Mouse (Mus musculus) T-helper 1 cell (primary cell): ENCODE data around the gene Bco2.

Experiments
- in situ Hi-C: fragments of 300-600 bp; cut with MboI, MseI; formaldehyde crosslinking; loops from one replicate; pipeline ENCODE4 v1.15.1; 2025; ENCODE audit warnings: high pct_unique_total_duplicates

Gene Bco2

DNA sequence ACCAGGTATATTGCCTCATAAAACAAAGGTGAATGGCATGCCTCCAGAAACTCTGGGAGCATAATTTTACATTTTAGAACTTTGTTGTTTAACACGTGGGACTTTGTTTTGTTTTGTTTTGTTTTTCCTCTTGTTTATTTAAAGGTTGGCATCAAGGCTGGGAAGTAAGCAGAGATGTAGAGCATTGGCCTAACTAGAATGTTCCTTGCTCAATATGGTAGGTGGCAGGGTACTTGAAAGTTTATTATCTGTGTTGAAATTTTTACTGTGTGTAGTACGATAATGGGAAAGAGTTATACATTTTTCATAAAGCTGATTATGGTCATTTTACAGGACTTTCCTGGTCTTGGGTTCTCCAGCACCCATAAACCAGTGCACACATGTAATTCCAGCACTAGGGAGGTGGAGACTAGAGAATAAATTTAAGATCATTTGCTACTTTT, 7.0 kb upstream of the Bco2 start:
- in situ Hi-C loops, result no loop called here

DNA sequence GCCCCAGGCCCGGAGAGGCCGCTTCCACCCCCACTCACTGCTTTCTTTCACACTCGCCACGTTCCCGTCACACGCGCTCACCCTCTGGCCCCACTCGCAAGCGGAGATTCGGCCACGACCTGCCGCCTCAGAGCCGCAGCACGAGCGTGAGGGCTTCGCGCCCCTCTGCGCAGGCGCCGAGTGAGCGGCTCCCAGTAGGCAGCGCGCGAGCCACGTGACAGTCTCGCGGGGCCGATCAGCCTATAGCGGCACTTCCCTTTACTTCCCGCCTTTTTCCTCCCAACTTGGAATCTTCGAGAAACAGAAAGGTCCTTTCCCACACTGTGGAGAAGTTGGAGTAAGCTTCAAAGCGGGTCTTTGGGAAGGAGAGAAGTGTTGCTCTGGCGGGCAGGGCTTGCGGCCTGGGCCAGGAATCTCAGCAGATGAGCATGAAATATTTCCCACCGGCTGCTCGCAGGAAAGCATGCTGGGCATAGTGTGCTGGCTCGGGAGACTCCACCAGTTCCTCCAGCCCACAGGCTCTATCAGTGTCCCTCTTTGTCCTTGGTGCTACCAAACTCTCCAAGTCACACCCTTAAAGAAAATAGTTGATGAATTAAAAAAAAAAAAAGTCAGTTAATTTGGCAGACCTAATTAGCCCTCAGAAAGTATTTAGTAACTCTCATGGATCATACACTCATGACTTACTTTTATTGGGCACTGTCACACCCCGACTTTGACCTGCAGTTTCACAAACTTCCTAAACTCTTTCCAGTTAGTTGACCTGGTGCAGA, 6.3 kb upstream of the Bco2 start, which contains the start of gene Tex12:
Tex12 (minus strand) TSS at position 181 of the 773 bp plus-strand sequence.
- in situ Hi-C loops, result no loop called here

DNA sequence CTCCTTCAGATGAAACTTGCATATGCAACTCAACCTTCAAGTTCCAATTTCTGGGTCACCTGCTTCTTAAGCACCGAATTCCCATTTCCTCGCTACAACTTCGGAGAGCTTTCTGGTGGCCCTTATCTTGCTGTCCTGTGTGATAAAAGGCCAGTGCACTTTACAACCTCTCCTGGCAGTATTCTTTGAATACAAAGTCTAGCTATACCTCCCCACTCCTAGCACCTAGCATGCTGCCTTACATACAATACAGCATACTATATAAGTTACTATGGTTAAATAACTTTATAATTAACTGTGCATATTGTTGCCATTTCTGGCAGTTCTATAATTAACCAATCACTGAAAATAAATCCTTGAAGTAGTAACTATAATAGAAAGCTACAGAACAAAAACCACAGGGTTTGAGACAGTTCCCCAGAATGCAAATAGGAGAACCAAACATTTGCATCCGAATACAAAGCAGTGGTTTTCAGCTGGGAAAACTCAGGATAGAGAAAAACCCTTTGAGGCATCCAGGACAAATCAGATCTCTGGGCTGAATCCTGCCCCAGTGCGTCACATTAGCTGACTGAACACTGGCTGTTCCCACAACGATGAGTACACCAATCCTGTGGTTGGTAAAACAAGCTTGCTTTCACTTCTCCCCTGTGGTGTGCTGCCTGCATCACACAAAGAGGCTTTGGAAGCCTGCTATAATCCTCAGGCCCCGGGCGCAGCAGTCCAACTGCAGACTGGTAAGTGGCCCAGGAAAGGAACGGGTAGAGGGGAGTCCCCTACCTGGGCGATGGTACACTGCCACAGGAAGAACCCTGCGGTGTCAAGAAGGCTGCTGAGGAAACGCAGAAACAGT, 514 bp downstream of the Bco2 start, which contains the start of gene Il18:
Il18 (plus strand) TSS at position 587 of the 853 bp plus-strand sequence.
- in situ Hi-C loops, result no loop called here

DNA sequence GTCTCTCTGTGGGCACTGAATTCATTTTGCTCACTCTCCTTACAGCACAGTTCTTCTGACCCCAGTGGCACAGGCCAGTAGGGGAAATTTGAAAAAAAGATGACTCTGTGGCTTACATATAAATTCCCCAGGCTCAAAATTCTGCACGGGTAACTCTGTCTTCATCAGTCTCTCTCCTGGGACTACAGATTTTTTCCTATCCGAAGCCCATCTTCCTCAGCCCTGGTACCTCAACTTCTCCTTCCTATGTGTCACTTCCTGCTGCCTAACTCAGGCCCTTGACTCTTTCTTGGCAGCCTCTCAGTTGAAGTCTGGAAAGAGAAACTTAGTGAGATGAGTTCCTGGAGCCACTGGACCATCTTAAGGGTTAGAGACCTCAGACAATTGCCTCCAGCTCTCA, 1.4 kb downstream of the Bco2 start:
- in situ Hi-C loops, result no loop called here

DNA sequence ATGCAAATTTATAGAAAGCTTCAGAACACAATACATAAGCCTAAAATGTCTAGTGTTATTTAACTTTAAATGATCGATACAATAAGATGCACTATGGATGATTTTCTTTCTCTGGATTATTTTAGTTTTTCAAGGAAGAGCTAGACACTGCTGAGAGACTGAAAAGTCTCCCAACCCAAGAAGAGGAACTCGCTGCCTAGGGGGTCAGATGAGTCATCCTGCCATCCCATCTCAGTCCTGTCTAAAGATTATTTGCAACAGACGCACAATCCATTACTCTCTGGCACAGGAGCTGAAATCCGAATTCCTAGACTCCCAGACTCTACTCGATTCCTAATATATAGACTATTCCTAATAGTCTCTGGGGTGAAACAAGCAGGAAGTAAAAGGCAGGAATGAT, 2.8 kb downstream of the Bco2 start:
- in situ Hi-C loops, result no loop called here

DNA sequence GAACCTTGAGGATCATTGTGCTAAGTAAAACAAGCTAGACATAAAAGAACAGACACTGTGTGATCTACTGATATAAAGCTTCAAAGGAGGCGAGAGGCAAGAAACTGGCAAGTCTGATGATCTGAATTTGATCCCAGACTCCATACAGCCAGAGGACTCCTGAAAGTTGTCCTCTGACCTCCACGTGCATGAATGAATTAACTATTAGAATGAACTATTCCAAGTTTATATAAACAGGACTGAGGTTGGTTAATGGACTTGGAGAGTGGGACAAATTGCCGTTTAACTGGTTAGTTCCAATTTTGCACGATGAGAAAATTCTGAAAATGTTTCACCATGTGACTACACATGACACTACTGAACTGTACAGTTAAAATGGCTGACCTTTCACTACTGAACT, 6.0 kb downstream of the Bco2 start:
- in situ Hi-C loops, result no loop called here

DNA sequence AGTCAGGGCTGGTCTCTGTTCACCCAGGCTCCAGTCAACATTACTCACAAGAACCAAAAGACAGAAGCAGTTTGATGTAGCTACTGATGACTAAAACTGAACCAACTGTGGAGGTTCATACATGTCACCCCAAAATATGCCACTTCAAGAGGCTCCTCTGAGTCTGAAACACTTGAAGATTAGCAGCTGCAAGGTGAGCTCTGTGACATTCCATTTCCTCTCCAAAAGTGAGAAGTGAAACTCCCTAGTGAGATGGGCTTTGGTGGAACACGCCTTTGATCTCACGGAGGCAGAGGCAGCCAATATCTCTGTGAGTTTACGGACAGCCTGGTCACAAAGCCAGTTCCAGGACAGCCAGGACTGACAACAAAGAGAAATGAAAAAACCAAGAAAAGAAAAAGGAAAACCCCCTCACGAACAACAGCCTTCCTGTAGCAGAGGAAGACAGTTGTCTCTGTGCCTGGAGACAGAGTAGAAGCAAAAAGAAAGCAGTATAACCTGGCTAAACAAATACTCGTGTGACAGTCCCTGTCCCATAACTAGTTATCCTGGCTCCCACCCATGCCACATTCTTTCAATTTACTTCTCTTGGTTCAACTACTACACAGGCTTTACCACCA, 7.0 kb downstream of the Bco2 start:
- in situ Hi-C loops, result no loop called here

DNA sequence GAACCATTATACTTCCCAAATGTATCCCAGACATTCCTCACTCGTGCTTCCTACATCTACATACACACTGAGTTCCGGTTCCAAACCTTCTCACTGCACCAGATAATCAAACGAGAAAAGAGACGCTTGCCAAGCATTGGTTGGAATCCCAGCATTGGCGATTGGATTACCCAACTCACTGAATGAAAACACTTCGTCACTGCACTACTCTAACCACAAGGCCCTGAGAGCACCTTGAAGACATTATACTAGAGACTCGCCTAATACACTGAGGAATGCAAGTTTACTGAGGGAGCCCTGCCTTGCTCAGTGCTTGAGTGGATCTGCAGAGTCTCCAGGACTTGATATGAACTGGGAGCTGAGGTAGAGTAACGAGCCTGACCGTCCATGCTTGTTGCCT, 12.6 kb downstream of the Bco2 start:
- in situ Hi-C loops, result no loop called here

DNA sequence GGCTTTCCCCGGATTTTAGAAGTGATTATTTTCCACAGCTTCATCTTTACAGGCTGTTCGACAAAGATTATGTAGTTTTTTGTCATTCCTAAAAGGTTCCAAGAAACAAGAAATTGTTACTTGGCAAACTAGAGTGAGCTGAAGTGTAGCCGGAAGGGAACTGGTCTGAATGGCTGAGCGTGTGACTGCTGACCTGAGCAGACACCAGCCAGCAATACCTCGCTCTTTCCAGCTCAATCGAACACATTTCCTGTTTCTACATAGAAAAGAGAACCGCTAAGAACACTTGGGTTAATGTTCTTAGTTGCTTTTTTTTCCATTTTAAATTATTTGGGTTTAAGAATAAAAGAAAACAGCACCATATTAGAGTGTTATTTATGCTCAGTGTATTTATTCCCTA, 14.8 kb downstream of the Bco2 start:
- in situ Hi-C loops, result no loop called here

DNA sequence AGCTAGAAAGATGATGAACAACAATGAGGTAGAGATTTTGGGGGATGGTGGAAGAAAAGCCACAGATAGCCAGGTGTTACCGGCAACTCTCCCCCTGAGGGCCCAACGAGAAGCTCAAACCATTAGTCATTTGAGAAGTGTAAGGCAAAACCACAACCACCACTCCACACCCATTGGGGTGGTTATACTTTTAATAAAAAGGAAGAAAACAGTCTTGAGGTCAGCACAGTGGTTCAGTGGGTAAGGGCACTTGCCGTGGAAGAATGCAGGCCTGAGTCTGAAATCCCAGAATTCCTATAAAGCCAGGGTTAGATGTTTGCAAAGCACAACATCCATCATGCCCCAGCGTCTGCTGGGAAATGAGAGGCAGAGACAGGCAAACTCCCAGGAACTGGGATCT, 17.7 kb downstream of the Bco2 start:
- in situ Hi-C loops, result no loop called here

DNA sequence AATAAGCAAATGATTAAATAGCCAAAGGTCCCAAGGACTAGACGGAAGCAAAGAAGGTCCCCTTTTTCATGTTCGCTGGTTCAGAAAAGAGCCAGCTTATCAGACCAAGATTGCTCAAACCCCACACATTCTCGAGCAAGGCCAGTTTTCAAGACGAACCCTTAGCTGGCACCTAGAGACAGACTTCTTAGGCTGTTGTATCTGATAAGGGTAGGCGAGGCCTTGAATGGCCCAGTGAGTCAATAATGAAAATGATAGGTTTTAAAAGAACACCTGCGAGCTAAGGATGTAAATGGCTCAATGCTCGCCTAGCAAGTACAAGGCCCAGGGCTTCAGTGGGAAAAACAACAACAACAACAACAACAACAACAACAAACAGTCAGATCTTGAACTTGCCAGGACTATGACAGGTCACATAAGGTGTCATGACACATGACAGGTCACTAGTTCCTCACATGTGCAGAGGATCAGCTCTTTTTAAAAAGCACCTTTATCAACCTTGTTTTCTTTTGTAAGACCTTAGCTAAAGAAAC, 18.3 kb downstream of the Bco2 start:
- in situ Hi-C loops, result no loop called here

DNA sequence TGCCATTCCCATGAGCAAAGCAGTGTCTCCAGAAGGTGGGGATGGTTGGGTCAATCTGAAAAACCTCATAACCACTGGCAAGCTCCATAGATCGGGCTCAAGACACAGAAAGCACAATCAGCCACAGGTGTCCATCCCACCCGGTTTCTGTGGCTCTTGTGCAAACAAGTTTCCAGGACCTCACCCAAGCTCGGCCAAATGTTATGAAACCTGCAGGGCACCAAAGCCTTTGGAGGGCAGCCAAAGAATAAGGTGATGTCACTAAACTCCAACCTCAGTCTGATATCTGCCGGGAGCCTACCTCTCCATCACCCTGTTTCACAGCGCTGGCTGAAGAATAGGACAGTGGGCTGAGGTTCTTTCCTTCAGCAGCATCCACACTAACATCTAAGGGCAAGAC, 19.1 kb downstream of the Bco2 start:
- in situ Hi-C loops, result no loop called here

DNA sequence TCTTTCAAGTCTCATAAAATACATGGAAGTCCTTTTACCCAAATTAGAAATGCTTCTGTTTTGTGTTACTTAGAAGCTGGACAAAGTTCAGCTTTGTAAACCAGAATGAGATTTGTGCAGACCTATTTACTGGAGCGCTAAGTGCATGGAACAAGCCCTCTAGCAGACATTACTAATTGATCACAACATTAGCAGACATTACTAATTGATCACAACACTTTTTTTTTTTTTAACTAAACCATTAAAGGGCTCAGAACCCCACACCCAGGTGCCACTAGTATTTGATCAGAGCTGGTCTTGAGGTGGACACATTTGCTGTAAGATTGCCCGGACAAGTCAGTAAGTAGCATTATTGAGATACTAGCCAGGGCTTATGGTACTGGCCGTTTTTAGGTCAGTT, 21.2 kb downstream of the Bco2 start:
- in situ Hi-C loops, result no loop called here

DNA sequence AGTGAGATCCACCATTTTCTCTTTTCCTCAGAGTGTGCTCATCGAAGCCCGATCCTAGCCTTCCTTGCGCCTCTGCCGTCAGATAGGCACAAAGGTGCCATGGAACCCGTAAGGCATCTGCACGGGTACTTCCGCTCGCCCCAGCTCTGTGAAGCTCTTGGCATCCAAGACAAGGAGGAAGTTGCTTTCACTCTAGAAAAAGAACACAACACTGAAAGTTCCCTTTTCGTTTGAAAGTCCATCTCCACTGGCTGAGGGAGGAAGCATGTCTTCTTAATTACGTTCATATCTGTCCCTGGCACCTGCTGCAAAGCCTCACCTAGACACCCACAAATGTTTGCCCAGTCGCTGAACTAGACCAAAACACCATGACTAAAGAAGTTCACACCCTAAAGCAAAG, 21.7 kb downstream of the Bco2 start:
- in situ Hi-C loops, result no loop called here

DNA sequence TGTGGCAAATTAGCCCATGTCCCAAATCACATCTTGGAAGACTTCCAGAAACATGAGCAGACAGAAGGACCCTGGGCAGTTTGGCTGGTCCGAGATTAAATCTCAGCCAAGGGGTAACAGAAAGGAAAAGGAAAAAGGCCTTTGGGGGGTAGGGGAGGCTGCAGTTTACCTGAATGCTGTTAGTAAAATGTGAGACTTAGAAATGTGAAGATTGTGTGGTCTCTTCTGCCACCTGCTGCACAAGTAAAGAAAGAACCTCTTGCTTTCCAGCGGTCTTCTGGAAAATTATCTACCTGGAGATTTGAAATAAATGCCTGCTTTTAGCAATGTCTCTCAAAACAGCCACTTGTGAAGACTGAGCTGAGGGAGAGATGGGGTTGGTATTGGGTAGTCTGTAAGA, 24.1 kb downstream of the Bco2 start:
- in situ Hi-C loops, result no loop called here

DNA sequence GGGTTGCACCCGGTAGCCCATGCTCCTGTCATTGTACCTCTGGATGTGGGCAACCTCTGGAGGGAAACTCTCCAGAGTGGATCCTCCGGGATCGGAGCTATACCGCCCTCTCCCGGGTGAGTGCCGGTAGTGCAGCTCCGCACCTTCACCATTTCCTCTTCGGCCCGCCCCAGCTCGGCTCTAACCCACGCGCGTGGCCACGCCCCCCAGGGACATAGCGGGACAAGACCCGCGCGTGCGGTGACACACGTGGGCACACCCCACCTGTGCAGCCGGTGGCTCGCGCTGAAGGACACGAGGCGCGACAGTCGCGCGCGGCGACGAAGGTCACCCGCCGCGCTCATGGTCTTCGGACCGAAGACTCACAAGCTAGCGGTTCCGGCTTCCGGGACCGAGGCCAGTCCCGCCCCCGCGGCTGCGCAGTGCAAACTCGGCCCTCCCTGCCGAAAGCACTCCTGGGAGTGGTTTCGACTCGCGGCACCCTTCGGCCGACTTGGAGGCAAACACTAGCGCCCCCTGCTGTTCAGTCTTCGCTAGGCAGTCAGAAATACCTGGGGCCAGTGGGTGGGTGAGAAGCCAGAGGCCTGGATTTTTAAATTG, 26.6 kb downstream of the Bco2 start, which contains the start of gene Pts:
Pts (minus strand) TSS at position 432 of the 600 bp plus-strand sequence.
- in situ Hi-C loops, result loop anchor here (5.0 kb wide), 2 partner anchors 64 to 76 kb away; no protein-coding TSS in a partner anchor

DNA sequence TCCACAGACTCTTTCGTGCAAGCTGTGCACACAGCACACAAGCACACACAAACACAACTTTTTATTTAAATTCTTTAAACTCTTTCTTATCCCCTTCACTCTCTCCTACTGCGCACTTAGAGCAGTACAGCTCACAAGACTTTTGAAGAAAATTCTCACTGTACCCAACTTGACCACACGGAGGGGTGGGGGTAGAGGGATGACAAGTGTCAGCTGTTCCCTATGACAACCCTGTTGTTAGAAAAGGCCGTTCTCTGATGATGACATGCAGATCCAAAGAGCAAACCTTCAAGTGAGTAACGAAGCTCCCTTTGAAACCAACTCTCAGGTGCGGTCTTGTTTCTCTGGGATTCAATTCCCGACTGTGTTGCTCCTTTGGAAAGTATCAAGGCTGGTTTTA, 27.1 kb downstream of the Bco2 start:
- in situ Hi-C loops, result loop anchor here (5.0 kb wide), 2 partner anchors 64 to 76 kb away; no protein-coding TSS in a partner anchor

DNA sequence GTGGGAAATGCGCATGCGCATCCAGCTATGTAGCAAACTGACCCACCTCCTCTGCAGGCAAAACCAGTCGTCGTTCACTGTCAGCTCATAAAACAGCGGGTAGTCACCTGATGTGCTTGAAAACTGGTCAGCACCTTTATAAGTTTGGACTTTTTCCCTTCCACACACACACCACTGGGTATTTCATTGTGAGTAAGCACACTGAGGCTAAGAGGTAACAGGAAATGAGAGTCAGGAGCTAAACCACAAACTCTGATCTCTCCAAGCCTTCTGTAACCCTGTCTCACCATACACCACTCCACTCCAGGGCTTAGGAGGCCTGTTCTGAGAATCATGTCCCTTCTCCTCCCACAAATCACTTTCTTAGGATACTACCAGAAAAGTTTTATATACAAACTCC, 29.4 kb downstream of the Bco2 start:
- in situ Hi-C loops, result loop anchor here (5.0 kb wide), 2 partner anchors 67 to 73 kb away; no protein-coding TSS in a partner anchor

DNA sequence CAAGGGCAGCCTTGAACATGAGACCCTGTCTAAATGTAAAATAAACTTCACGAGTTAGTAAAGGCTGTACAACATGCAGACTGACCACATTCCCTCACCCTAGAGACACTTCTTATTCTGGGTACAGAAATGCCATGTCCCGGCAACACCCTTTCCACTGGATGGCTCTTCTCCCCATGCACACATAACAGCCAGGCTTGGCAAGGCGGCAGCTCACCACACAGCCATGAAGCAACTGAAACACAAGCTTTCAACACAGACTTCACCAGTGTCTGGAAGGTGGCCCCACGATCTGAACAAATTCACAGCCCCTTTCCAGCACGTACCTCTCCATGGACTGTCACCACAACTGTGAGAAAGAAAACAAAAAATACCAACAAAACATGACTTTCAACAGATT, 30.0 kb downstream of the Bco2 start:
- in situ Hi-C loops, result loop anchor here (5.0 kb wide), 2 partner anchors 67 to 73 kb away; no protein-coding TSS in a partner anchor

DNA sequence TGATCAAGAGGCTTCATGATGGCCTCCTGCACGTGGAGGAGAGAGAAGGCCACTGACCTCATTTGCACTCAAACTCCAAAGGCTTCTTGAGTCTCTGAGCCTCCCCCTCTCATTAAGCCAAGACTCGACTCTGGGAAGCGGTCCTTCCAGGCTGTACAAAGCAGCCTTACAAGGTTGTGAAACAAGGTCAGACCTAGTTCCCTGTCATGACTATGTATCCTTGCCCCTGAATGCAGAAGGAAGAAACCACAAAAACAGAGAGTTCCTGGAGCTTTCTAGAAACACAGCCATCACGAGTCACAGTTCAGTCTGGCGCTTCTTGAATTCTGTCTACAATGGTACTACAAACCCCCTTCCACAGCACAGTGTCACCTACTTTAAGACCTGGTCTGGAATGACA, 32.4 kb downstream of the Bco2 start:
- in situ Hi-C loops, result no loop called here

DNA sequence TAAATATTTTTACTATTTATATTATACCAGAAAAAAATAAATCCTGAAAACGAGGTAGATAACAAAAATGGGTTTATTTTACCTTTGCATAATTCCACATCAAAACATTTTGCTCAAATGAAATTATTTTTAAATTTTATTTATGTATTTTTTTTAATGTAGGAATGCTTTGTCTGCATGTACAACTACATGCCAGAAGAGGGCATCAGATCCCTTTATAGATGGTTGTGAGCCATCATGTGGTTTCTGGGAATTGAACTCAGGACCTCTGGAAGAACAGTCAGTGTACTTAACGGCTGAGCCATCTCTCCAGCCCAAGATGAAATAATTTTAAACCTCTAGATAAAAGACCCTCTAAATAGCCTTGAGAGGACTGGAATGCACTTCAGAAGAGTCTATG, 33.4 kb downstream of the Bco2 start:
- in situ Hi-C loops, result no loop called here
